Mouse (Mus musculus) ES-Bruce4 (cell line): ENCODE measurements around the gene Ptgds. TPM values are rescaled to one million over a fixed set of nuclear protein-coding genes. Genes with fewer than 3 reads are reported as not detected.

ENCODE experiments used
- H3K27ac ChIP-seq: 2 replicates; pipeline ENCODE4 v1.5.1; 2012; ENCODE audit warnings: low read length, inconsistent platforms; ENCODE audit not compliant: insufficient read depth
- H3K27me3 ChIP-seq: 2 replicates; pipeline ENCODE4 v1.6.1; 2012; ENCODE audit warnings: mild to moderate bottlenecking, low read length, inconsistent platforms; ENCODE audit not compliant: control insufficient read depth, poor library complexity, insufficient read depth, severe bottlenecking
- H3K36me3 ChIP-seq: 2 replicates; pipeline ENCODE4 v1.6.1; 2012; ENCODE audit warnings: inconsistent platforms, mild to moderate bottlenecking, low read length, moderate library complexity; ENCODE audit not compliant: control insufficient read depth, poor library complexity, insufficient read depth, severe bottlenecking
- H3K4me1 ChIP-seq: one replicate; pipeline ENCODE4 v1.8.1; 2011; ENCODE audit warnings: low read length; ENCODE audit not compliant: control insufficient read depth, insufficient read depth
- H3K4me3 ChIP-seq: 2 replicates; pipeline ENCODE4 v1.5.1; 2011; ENCODE audit warnings: low read depth, mild to moderate bottlenecking, low read length
- H3K9ac ChIP-seq: 2 replicates; pipeline ENCODE4 v1.6.1; 2012; ENCODE audit warnings: low read depth, mild to moderate bottlenecking, inconsistent platforms; ENCODE audit not compliant: poor library complexity, severe bottlenecking
- H3K9me3 ChIP-seq: replicated peaks from 2 replicates; pipeline ENCODE4 v1.6.1; 2012; ENCODE audit warnings: mild to moderate bottlenecking, low read length, inconsistent platforms; ENCODE audit not compliant: control insufficient read depth, poor library complexity, insufficient read depth, severe bottlenecking
- CTCF ChIP-seq: IDR thresholded peaks from one replicate; pipeline ENCODE4 v1.8.1; 2011; ENCODE audit warnings: low read depth, low read length
- EP300 ChIP-seq: IDR thresholded peaks from 2 replicates; pipeline ENCODE4 v1.6.1; 2011; ENCODE audit warnings: low read depth, low read length; ENCODE audit not compliant: insufficient read depth
- POLR2A ChIP-seq: IDR thresholded peaks from one replicate; pipeline ENCODE4 v1.8.1; 2011; ENCODE audit warnings: low read length; ENCODE audit not compliant: insufficient read depth
- polyA plus RNA-seq: library from polyadenylated mRNA; stranded (reverse); fragments of >200 nt; gene quantifications from 2 replicates; pipeline ENCODE4 v1.2.4, GENCODE M21; 2011; ENCODE audit warnings: low read depth; ENCODE audit not compliant: missing spikeins, insufficient read depth, insufficient read length

Gene Ptgds
- polyA plus RNA-seq, 1 experiment = 0.57 TPM

- H3K9ac ChIP-seq = no peak overlapping the region
- no peaks in the 10 kb centered on the region for H3K36me3 ChIP-seq
- H3K27me3 ChIP-seq = no peaks in the 10 kb centered on the region
- TF ChIP-seq CTCF (peak; percentile 52), POLR2A (no peak), EP300 (no peak)
- H3K27ac ChIP-seq = no peak overlapping the region
- peaks cover 2% of the 10 kb centered on the region for H3K4me1 ChIP-seq
- no peaks in the 10 kb centered on the region for H3K9me3 ChIP-seq
- H3K4me3 ChIP-seq = no peak overlapping the region
Observed at GRCm38 (mm10) chr2:25421896-25422295, 48.0 kb downstream of the Ptgds start.

- Histone ChIP-seq H3K9ac (no peak overlapping the region), H3K4me1 (peaks cover 2% of the 10 kb centered on the region), H3K36me3 (no peaks in the 10 kb centered on the region), H3K27me3 (no peaks in the 10 kb centered on the region), H3K27ac (no peak overlapping the region), H3K4me3 (no peak overlapping the region), H3K9me3 (no peaks in the 10 kb centered on the region)
- TF ChIP-seq CTCF (no peak), POLR2A (no peak), EP300 (no peak)
Observed at GRCm38 (mm10) chr2:25417426-25417825, 52.4 kb downstream of the Ptgds start.

Other genes with a start within 250 kb of the Ptgds start
- 605 and 629 TPM in 2 replicates for gene Tubb4b, start 245.3 kb downstream of the Ptgds start, polyA plus RNA-seq
- gene Slc34a3, start 235.7 kb downstream of the Ptgds start, polyA plus RNA-seq = 1.0 and 1.1 TPM in 2 replicates
- 0.55 TPM in 1 of 2 replicates, not detected in the other for gene Rnf224, start 233.3 kb downstream of the Ptgds start, polyA plus RNA-seq
- gene Rnf208, start 227.8 kb downstream of the Ptgds start, polyA plus RNA-seq = 7.3 and 11.3 TPM in 2 replicates
- not detected in 2 replicates for gene Cysrt1, start 227.6 kb downstream of the Ptgds start, polyA plus RNA-seq
- gene AL732309.1, start 223.2 kb downstream of the Ptgds start, polyA plus RNA-seq = not detected in 2 replicates
- gene Tmem203, start 214.6 kb downstream of the Ptgds start, polyA plus RNA-seq = 7.6 and 7.7 TPM in 2 replicates
- 12.3 and 16.9 TPM in 2 replicates for gene Tprn, start 207.4 kb downstream of the Ptgds start, polyA plus RNA-seq
- gene Ssna1, start 197.6 kb downstream of the Ptgds start, polyA plus RNA-seq = 47.4 and 49.1 TPM in 2 replicates
- 72.4 and 76.0 TPM in 2 replicates for gene Anapc2, start 197.6 kb downstream of the Ptgds start, polyA plus RNA-seq
- not detected in 2 replicates for gene Tmem210, start 181.9 kb downstream of the Ptgds start, polyA plus RNA-seq
- gene Lrrc26, start 180.1 kb downstream of the Ptgds start, polyA plus RNA-seq = not detected in 2 replicates
- 2.7 and 4.2 TPM in 2 replicates for gene Grin1, start 150.9 kb downstream of the Ptgds start, polyA plus RNA-seq
- gene Man1b1, start 137.7 kb downstream of the Ptgds start, polyA plus RNA-seq = 45.6 and 57.3 TPM in 2 replicates
- 27.8 and 29.4 TPM in 2 replicates for gene Dpp7, start 113.7 kb downstream of the Ptgds start, polyA plus RNA-seq
- gene Uap1l1, start 104.4 kb downstream of the Ptgds start, polyA plus RNA-seq = 49.8 and 51.1 TPM in 2 replicates
- 19.2 and 22.4 TPM in 2 replicates for gene Sapcd2, start 97.7 kb downstream of the Ptgds start, polyA plus RNA-seq
- gene Entpd2, start 74.2 kb downstream of the Ptgds start, polyA plus RNA-seq = 4.2 and 5.6 TPM in 2 replicates
- gene Npdc1, start 70.7 kb downstream of the Ptgds start, polyA plus RNA-seq = 29.7 and 40.9 TPM in 2 replicates
- gene Fut7, start 46.8 kb downstream of the Ptgds start, polyA plus RNA-seq = not detected in 2 replicates
- gene Abca2, start 41.3 kb downstream of the Ptgds start, polyA plus RNA-seq = 14.0 and 14.2 TPM in 2 replicates
- not detected in 2 replicates for gene Clic3, start 13.2 kb downstream of the Ptgds start, polyA plus RNA-seq
- gene Paxx, start 9.0 kb downstream of the Ptgds start, polyA plus RNA-seq = 3.7 and 5.7 TPM in 2 replicates
- gene Lcn12, start 23.9 kb upstream of the Ptgds start, polyA plus RNA-seq = not detected in 2 replicates
- 16.4 and 18.4 TPM in 2 replicates for gene Fbxw5, start 30.7 kb upstream of the Ptgds start, polyA plus RNA-seq
- gene C8g, start 31.7 kb upstream of the Ptgds start, polyA plus RNA-seq = 3.5 and 4.9 TPM in 2 replicates
- gene Traf2, start 76.9 kb upstream of the Ptgds start, polyA plus RNA-seq = 9.4 and 9.8 TPM in 2 replicates
- gene Edf1, start 87.8 kb upstream of the Ptgds start, polyA plus RNA-seq = 107 and 122 TPM in 2 replicates
- 0.65 and 3.7 TPM in 2 replicates for gene Mamdc4, start 104.8 kb upstream of the Ptgds start, polyA plus RNA-seq
- 37.0 and 47.9 TPM in 2 replicates for gene Phpt1, start 105.2 kb upstream of the Ptgds start, polyA plus RNA-seq
- 0.55 and 0.70 TPM in 2 replicates for gene Ajm1, start 111.7 kb upstream of the Ptgds start, polyA plus RNA-seq
- gene Rabl6, start 138.5 kb upstream of the Ptgds start, polyA plus RNA-seq = 72.5 and 80.2 TPM in 2 replicates
- gene Ccdc183, start 147.6 kb upstream of the Ptgds start, polyA plus RNA-seq = not detected in 2 replicates
- gene Tmem141, start 152.0 kb upstream of the Ptgds start, polyA plus RNA-seq = 12.3 and 13.4 TPM in 2 replicates
- not detected in 2 replicates for gene Fcna, start 158.0 kb upstream of the Ptgds start, polyA plus RNA-seq
- gene Lcn8, start 183.1 kb upstream of the Ptgds start, polyA plus RNA-seq = not detected in 2 replicates
- not detected in 2 replicates for gene Lcn5, start 187.9 kb upstream of the Ptgds start, polyA plus RNA-seq
- gene Lcn6, start 206.7 kb upstream of the Ptgds start, polyA plus RNA-seq = not detected in 2 replicates
- gene Lcn10, start 212.7 kb upstream of the Ptgds start, polyA plus RNA-seq = not detected in 2 replicates
- not detected in 2 replicates for gene Obp2a, start 230.0 kb upstream of the Ptgds start, polyA plus RNA-seq
- gene Bmyc, start 236.7 kb upstream of the Ptgds start, polyA plus RNA-seq = 10.5 and 17.0 TPM in 2 replicates